Mouse (Mus musculus): ENCODE measurements around the gene E130309D02Rik.

- TF ChIP-seq POLR2A (IDR thresholded peaks at IDR 0.05; ENCODE audit: low read depth, low read length), result no peak
- TF ChIP-seq CTCF (conservative IDR thresholded peaks at IDR 0.05; ENCODE audit: insufficient read depth, insufficient read length, low read depth, low read length), result no peak
Observed at GRCm38 (mm10) chr5:143361428-143361827, 46.3 kb upstream of the E130309D02Rik start.

Data from kidney, adult 2 months (tissue).